Mouse (Mus musculus): ENCODE results near the gene Cyp2f2. TPM values are rescaled to one million over a fixed set of nuclear protein-coding genes. Genes with fewer than 3 reads are reported as not detected.

Cyp2f2 gene
- polyA plus RNA-seq (2012; ENCODE audit: insufficient read depth, insufficient read length, missing spikeins), result 5.0 and 8.5 TPM in 2 replicates

DNA sequence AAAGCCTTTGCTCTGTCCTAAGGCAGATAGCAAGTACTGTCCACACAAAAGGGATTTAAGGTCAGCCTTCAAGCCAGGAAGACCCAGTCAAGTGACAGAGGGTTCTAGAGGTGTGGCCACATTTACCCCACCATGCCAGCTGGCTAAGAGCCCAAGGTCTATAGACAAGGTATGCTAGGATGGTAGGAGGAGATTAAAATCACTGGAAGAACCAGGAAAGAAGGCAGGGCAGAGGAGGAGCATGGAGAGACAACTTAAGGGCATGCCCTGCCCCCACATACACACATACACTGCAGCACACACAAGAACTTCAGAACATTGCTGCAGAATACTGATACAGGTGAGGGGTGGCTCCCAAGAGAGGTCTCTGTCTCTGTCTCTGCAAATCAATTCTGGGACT, at the start of gene Cyp2f2:
TSS of gene Cyp2f2 (plus strand) at position 234 of the 400 bp plus-strand sequence.
- Histone ChIP-seq H3K4me3 (ENCODE audit: insufficient read depth, low read depth, low read length) (no peak within 1 kb of the TSS), H3K27ac (replicated peaks; ENCODE audit: low read depth, low read length) (peak within 1 kb of the TSS; percentile 62), H3K4me1 (ENCODE audit: control insufficient read depth, insufficient read depth, insufficient read length, low read length) (no peaks in the 10 kb centered on the region)

- H3K4me1 ChIP-seq (ENCODE audit: control insufficient read depth, insufficient read depth, insufficient read length, low read length), result no peaks in the 10 kb centered on the region; the same call in 1 of the 2 replicates
- no peak overlapping the region for H3K4me3 ChIP-seq (ENCODE audit: insufficient read depth, low read depth, low read length)
Measured at GRCm38 (mm10) chr7:27078641-27079040, 41.1 kb upstream of the Cyp2f2 start.

DNA sequence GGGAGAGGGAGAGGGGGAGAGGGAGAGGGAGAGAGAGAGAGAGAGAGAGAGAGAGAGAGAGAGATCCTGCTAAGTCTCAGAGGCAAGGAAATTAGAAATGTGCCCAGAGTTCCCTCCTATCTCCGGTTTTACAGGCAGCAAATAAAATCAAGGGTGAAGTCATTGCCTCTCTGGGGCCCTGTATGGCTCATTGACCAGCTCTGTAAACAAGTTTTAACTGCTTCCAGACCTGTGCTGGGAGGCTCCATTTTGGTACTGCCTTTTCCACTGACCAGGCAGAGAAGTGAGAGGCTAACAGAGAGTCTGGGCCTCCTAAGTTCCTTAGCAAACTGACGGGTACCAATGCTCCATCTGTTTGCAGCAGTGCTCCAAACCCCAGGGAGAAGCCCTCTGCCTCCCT, 38.1 kb upstream of the Cyp2f2 start:
- Histone ChIP-seq H3K4me1 (ENCODE audit: control insufficient read depth, insufficient read depth, insufficient read length, low read length) (no peaks in the 10 kb centered on the region; the same call in 1 of the 2 replicates), H3K4me3 (ENCODE audit: insufficient read depth, low read depth, low read length) (no peak overlapping the region), H3K27ac (replicated peaks; ENCODE audit: low read depth, low read length) (no peak overlapping the region)

More at GRCm38 (mm10) chr7:27078641-27079040, 41.1 kb upstream of the Cyp2f2 start:
- H3K27ac ChIP-seq (replicated peaks; ENCODE audit: low read depth, low read length), result no peak overlapping the region

- no peak overlapping the region for H3K27ac ChIP-seq (replicated peaks; ENCODE audit: low read depth, low read length)
Measured at GRCm38 (mm10) chr7:27091039-27091438, 28.7 kb upstream of the Cyp2f2 start.

DNA sequence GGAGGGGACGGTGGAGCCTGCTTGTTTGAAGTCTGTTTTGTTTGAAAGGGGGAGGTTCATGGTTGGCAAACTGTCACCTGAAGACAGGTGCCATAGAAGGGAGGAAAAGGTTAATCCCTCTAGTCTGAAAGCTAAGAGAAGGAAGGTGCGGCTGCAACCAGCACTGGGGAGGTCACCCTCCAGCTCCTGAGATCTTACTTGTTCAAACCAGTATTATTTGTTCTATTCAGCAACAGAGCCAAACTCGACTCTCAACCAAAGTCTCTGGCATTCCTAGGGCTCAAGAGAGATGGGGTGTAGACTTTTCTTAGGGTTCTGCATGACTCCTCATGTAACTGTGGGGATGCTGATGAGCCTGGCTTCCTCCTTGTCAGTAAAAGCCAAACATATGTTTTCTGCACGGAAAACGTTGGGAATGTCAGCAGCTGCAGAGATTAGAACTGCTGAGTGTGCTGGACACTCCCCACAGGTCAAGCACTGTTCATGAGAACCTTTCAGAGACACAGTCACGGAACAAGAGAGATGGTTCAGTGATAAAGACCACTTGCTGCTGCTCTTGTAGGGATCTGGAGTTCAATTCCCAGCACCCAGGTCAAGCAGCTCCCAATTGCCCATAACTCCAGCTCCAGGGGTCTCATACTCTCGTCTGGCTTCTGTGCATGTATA, 27.5 kb upstream of the Cyp2f2 start:
- Histone ChIP-seq H3K4me1 (ENCODE audit: control insufficient read depth, insufficient read depth, insufficient read length, low read length) (no peaks in the 10 kb centered on the region), H3K27ac (replicated peaks; ENCODE audit: low read depth, low read length) (no peak overlapping the region), H3K4me3 (ENCODE audit: insufficient read depth, low read depth, low read length) (no peak overlapping the region)

More at GRCm38 (mm10) chr7:27091039-27091438, 28.7 kb upstream of the Cyp2f2 start:
- Histone ChIP-seq H3K4me1 (ENCODE audit: control insufficient read depth, insufficient read depth, insufficient read length, low read length) (no peaks in the 10 kb centered on the region), H3K4me3 (ENCODE audit: insufficient read depth, low read depth, low read length) (no peak overlapping the region)

GRCm38 (mm10) chr7:27092882-27093281, 26.8 kb upstream of the Cyp2f2 start:
- Histone ChIP-seq H3K4me1 (ENCODE audit: control insufficient read depth, insufficient read depth, insufficient read length, low read length) (no peaks in the 10 kb centered on the region), H3K4me3 (ENCODE audit: insufficient read depth, low read depth, low read length) (no peak overlapping the region), H3K27ac (replicated peaks; ENCODE audit: low read depth, low read length) (no peak overlapping the region)

GRCm38 (mm10) chr7:27104882-27105281, 14.8 kb upstream of the Cyp2f2 start:
- Histone ChIP-seq H3K27ac (replicated peaks; ENCODE audit: low read depth, low read length) (peak overlapping the region; percentile 45; the same call in 1 of the 2 replicates), H3K4me1 (ENCODE audit: control insufficient read depth, insufficient read depth, insufficient read length, low read length) (no peaks in the 10 kb centered on the region), H3K4me3 (ENCODE audit: insufficient read depth, low read depth, low read length) (no peak overlapping the region)

- H3K4me3 ChIP-seq (ENCODE audit: insufficient read depth, low read depth, low read length), result no peak overlapping the region
- no peaks in the 10 kb centered on the region for H3K4me1 ChIP-seq (ENCODE audit: control insufficient read depth, insufficient read depth, insufficient read length, low read length)
- no peak overlapping the region for H3K27ac ChIP-seq (replicated peaks; ENCODE audit: low read depth, low read length)
Measured at GRCm38 (mm10) chr7:27110327-27110726, 9.4 kb upstream of the Cyp2f2 start.

DNA sequence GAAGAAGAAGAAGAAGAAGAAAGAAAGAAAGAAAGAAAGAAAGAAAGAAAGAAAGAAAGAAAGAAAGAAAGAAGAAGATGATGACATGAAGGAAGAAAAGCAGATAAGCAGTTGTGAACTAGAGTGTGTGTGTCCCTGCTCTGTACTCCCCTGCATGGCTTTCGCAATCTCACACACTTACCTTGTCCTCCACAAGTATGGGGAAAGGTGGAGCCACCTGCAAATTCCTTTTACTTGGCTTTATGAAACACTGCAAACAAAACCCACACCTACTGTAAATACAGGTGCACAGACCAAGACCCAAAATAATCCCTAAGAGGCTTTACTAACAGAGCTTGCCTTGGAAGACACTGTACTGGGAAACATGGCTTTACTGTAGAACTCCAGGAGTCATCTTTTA, 8.7 kb upstream of the Cyp2f2 start:
- Histone ChIP-seq H3K27ac (replicated peaks; ENCODE audit: low read depth, low read length) (no peak overlapping the region), H3K4me3 (ENCODE audit: insufficient read depth, low read depth, low read length) (no peak overlapping the region), H3K4me1 (ENCODE audit: control insufficient read depth, insufficient read depth, insufficient read length, low read length) (no peaks in the 10 kb centered on the region)

GRCm38 (mm10) chr7:27111987-27112386, 7.7 kb upstream of the Cyp2f2 start:
- H3K4me3 ChIP-seq (ENCODE audit: insufficient read depth, low read depth, low read length), result no peak overlapping the region
- H3K27ac ChIP-seq (replicated peaks; ENCODE audit: low read depth, low read length), result no peak overlapping the region
- no peaks in the 10 kb centered on the region for H3K4me1 ChIP-seq (ENCODE audit: control insufficient read depth, insufficient read depth, insufficient read length, low read length)

DNA sequence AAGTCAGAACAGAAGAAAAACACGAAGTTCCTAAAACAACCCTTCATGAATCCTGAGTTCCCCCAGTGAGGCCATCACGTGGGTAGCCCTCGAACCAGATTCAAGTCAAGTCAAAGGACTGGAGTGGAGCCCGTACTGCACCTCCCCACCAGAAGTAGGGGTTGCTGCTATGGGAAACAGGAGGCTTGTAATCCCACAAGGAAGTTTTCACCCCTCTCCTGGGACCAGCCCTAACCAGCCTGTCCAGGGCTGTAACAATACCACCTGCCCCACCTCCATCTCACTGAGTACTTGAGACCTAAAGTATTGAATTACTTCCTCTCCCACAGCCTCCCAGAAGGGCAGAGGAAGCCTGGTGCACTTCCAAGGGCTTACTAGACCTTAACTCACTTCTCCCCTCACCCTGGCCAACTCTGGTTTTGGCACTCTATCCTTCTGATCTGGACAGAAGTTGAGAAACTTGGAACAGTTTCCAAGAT, 1.6 kb upstream of the Cyp2f2 start:
- no peaks in the 10 kb centered on the region for H3K4me1 ChIP-seq (ENCODE audit: control insufficient read depth, insufficient read depth, insufficient read length, low read length)
- no peak overlapping the region for H3K4me3 ChIP-seq (ENCODE audit: insufficient read depth, low read depth, low read length)
- peak overlapping the region; percentile 44 for H3K27ac ChIP-seq (replicated peaks; ENCODE audit: low read depth, low read length)

- Histone ChIP-seq H3K4me1 (ENCODE audit: control insufficient read depth, insufficient read depth, insufficient read length, low read length) (no peaks in the 10 kb centered on the region), H3K4me3 (ENCODE audit: insufficient read depth, low read depth, low read length) (no peak overlapping the region), H3K27ac (replicated peaks; ENCODE audit: low read depth, low read length) (no peak overlapping the region)
Measured at GRCm38 (mm10) chr7:27124305-27124832, 4.7 kb downstream of the Cyp2f2 start.

DNA sequence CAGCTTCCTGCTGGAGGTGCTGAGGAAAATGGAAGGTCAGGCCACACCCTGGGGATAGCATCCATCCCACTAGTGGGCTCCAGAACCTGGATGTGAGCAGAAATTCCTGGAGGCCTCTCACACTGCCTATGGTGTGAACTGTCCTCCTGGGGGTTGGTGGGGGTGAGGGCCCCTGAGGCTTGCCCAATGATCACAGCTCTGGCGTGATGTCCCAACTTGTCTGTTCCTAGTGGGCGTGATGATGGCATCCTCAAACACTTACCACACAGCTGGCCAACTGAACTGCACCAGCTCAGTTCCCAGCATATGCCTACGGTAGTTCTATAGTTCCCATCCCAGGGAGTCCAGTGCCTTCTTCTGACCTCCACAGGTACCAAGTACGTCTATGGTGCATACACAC, 5.3 kb downstream of the Cyp2f2 start:
- no peak overlapping the region for H3K4me3 ChIP-seq (ENCODE audit: insufficient read depth, low read depth, low read length)
- H3K4me1 ChIP-seq (ENCODE audit: control insufficient read depth, insufficient read depth, insufficient read length, low read length), result no peaks in the 10 kb centered on the region
- H3K27ac ChIP-seq (replicated peaks; ENCODE audit: low read depth, low read length), result no peak overlapping the region

- Histone ChIP-seq H3K4me1 (ENCODE audit: control insufficient read depth, insufficient read depth, insufficient read length, low read length) (no peaks in the 10 kb centered on the region), H3K27ac (replicated peaks; ENCODE audit: low read depth, low read length) (no peak overlapping the region), H3K4me3 (ENCODE audit: insufficient read depth, low read depth, low read length) (no peak overlapping the region)
Measured at GRCm38 (mm10) chr7:27128162-27128561, 8.5 kb downstream of the Cyp2f2 start.

DNA sequence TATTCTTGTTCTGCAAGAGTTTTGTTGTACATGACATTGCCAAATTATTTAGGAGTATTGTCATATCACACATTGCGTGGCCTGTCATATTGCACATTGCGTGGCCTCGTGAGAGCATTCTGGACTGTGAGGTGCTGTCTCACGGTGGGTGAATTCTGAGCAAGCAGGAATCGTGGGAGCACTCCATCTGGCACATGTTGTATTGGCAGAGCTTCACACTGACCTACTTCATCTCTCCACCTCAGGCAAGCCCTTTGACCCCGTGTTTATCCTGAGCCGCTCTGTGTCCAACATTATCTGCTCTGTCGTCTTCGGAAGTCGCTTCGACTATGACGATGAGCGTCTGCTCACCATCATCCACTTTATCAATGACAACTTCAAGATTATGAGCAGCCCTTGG, 9.2 kb downstream of the Cyp2f2 start:
- Histone ChIP-seq H3K4me1 (ENCODE audit: control insufficient read depth, insufficient read depth, insufficient read length, low read length) (no peaks in the 10 kb centered on the region), H3K27ac (replicated peaks; ENCODE audit: low read depth, low read length) (no peak overlapping the region), H3K4me3 (ENCODE audit: insufficient read depth, low read depth, low read length) (no peak overlapping the region)

DNA sequence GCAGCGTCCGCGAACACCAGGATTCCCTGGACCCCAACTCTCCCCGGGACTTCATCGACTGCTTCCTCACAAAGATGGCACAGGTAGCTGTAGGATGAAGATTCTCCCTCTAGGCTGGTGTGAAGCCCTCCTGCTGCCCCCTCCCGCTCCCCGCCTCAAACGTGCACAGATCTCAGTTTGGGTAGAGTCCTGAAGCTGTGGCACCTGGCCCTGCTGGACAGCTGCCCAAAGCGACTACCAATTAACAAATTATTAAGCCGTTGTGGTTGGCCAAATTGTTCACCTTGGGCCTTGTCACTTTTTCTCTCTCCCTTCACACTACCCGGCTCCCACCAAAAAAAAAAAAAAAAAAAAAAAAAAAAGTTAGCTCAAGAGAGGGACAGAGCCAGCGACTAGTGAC, 10.1 kb downstream of the Cyp2f2 start:
- H3K4me3 ChIP-seq (ENCODE audit: insufficient read depth, low read depth, low read length), result no peak overlapping the region
- no peak overlapping the region for H3K27ac ChIP-seq (replicated peaks; ENCODE audit: low read depth, low read length)
- H3K4me1 ChIP-seq (ENCODE audit: control insufficient read depth, insufficient read depth, insufficient read length, low read length), result no peaks in the 10 kb centered on the region
